Mouse (Mus musculus): Measurements from ENCODE around the gene Adgrd1. TPM values are rescaled to one million over a fixed set of nuclear protein-coding genes. Genes with fewer than 3 reads are reported as not detected.

Adgrd1 gene
- polyA plus RNA-seq, 1 experiment: 3.3 TPM

GRCm38 (mm10) chr5:129111729-129112128, 15.2 kb downstream of the Adgrd1 start:
- no peak overlapping the region for H3K27ac ChIP-seq (ENCODE audit: control insufficient read depth, insufficient read depth, low read length)
- H3K27me3 ChIP-seq (ENCODE audit: control insufficient read depth, insufficient read depth, low read length): no peaks in the 10 kb centered on the region
- H3K4me3 ChIP-seq (ENCODE audit: control insufficient read depth, insufficient read depth, low read length): no peak overlapping the region
- WGBS: 87% methylated on average over 8 of the region's 8 CpGs
- no peak for DNase-seq
- TF ChIP-seq POLR2A (IDR thresholded peaks at IDR 0.05; ENCODE audit: control insufficient read depth, extremely low read depth, insufficient read depth, low read length, poor library complexity): no peak
- no peak for TF ChIP-seq CTCF (IDR thresholded peaks at IDR 0.05; ENCODE audit: borderline replicate concordance, control insufficient read depth, extremely low read depth, insufficient read depth, low read length, poor library complexity)
- no peaks in the 10 kb centered on the region for H3K36me3 ChIP-seq (ENCODE audit: control insufficient read depth, insufficient read depth, low read length)
- no peaks in the 10 kb centered on the region for H3K4me1 ChIP-seq (replicated peaks; ENCODE audit: control insufficient read depth, insufficient read depth, low read length)

DNA sequence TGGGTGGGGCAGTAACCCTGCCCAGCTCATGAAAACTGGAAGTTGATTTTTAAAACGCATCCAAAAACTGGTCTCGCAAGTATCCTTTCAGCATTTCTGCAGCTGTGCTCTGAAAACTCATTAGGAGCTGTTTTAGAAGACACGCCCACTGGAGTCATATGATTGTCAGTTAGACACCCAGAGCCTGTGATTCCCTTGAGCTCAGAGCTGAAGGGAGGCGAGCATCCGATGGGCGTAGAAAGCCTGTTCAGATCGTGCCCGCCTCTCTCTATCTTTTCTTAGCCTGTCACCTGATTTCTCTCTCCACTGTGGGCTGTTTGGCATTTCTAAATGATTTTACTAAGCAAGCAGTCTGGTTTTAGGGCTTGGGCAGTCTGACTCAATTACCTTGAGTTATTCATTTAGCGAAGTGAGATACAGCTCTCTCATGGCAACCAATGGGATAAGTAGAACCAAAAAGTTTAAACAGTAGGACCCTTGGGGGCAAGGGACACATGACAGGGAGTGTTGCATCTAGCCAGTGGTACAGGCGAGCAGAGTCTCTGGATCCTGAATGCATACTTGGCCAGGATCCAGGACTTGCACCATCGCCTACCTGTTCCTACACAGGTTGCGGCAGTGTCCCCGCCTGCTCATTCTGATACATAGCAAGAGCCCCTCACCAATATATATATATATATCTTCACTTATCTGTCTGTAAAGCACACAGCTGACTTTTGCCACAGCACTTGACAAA, 17.4 kb downstream of the Adgrd1 start:
- Histone ChIP-seq H3K4me1 (replicated peaks; ENCODE audit: control insufficient read depth, insufficient read depth, low read length) (no peaks in the 10 kb centered on the region), H3K4me3 (ENCODE audit: control insufficient read depth, insufficient read depth, low read length) (no peak overlapping the region), H3K27me3 (ENCODE audit: control insufficient read depth, insufficient read depth, low read length) (no peaks in the 10 kb centered on the region), H3K27ac (ENCODE audit: control insufficient read depth, insufficient read depth, low read length) (no peak overlapping the region), H3K36me3 (ENCODE audit: control insufficient read depth, insufficient read depth, low read length) (no peaks in the 10 kb centered on the region)
- TF ChIP-seq CTCF (IDR thresholded peaks at IDR 0.05; ENCODE audit: borderline replicate concordance, control insufficient read depth, extremely low read depth, insufficient read depth, low read length, poor library complexity) (no peak), POLR2A (IDR thresholded peaks at IDR 0.05; ENCODE audit: control insufficient read depth, extremely low read depth, insufficient read depth, low read length, poor library complexity) (no peak)
- DNase-seq: no peak
- 84% methylated on average over 13 of the region's 13 CpGs for WGBS

DNA sequence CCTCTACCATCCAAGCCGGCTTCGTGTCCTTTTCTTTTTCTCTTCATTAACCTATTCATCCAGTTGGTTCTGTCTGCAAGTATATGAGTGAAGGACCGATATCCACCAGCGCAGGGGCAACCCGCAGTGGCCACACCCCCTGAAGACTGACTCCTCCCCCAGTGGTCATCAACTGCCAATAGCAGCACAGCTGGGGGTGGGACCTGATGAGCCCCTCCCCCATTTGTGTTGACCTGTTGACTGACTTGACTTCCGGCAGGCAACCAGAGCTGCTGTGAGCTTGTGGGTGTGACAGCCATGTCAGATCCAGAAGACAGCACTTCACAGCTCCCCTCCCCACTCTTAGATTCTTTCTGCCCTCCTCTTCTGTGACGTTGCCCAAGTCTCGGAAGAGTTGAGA, 19.7 kb downstream of the Adgrd1 start:
- no peak overlapping the region for H3K4me3 ChIP-seq (ENCODE audit: control insufficient read depth, insufficient read depth, low read length)
- no peaks in the 10 kb centered on the region for H3K27me3 ChIP-seq (ENCODE audit: control insufficient read depth, insufficient read depth, low read length)
- no peak for DNase-seq
- no peaks in the 10 kb centered on the region for H3K4me1 ChIP-seq (replicated peaks; ENCODE audit: control insufficient read depth, insufficient read depth, low read length)
- TF ChIP-seq CTCF (IDR thresholded peaks at IDR 0.05; ENCODE audit: borderline replicate concordance, control insufficient read depth, extremely low read depth, insufficient read depth, low read length, poor library complexity): no peak
- no peak for TF ChIP-seq POLR2A (IDR thresholded peaks at IDR 0.05; ENCODE audit: control insufficient read depth, extremely low read depth, insufficient read depth, low read length, poor library complexity)
- 91% methylated on average over 8 of the region's 8 CpGs for WGBS
- H3K36me3 ChIP-seq (ENCODE audit: control insufficient read depth, insufficient read depth, low read length): no peaks in the 10 kb centered on the region
- no peak overlapping the region for H3K27ac ChIP-seq (ENCODE audit: control insufficient read depth, insufficient read depth, low read length)

DNA sequence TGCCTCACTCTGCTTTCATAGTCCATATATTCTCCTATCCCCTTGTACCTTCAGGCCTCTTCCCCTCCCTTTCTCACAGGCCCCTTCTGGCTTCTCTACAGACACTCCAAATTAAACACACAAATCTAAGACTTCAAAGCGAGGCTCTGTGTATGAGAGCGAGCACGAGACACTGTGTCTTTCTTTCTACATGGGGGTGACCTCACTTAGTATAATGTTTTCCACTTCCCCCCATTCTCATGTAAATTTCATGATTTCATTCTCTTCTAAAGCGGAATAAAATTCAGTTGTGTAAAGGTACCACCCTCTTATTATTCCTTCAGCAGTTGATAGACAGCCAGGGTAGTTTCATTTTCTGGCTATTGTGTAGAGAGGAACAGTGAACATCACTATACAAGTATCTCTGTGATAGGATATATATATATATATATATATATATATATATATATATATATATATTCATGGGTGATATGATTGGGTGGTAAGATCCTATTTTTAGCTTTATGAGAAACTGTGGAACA, 21.1 kb downstream of the Adgrd1 start:
- Histone ChIP-seq H3K4me3 (ENCODE audit: control insufficient read depth, insufficient read depth, low read length) (no peak overlapping the region), H3K4me1 (replicated peaks; ENCODE audit: control insufficient read depth, insufficient read depth, low read length) (no peaks in the 10 kb centered on the region), H3K36me3 (ENCODE audit: control insufficient read depth, insufficient read depth, low read length) (no peaks in the 10 kb centered on the region), H3K27me3 (ENCODE audit: control insufficient read depth, insufficient read depth, low read length) (no peaks in the 10 kb centered on the region), H3K27ac (ENCODE audit: control insufficient read depth, insufficient read depth, low read length) (no peak overlapping the region)
- DNase-seq: no peak
- 96% methylated on average over 4 of the region's 4 CpGs for WGBS
- no peak for TF ChIP-seq CTCF (IDR thresholded peaks at IDR 0.05; ENCODE audit: borderline replicate concordance, control insufficient read depth, extremely low read depth, insufficient read depth, low read length, poor library complexity)
- TF ChIP-seq POLR2A (IDR thresholded peaks at IDR 0.05; ENCODE audit: control insufficient read depth, extremely low read depth, insufficient read depth, low read length, poor library complexity): no peak

DNA sequence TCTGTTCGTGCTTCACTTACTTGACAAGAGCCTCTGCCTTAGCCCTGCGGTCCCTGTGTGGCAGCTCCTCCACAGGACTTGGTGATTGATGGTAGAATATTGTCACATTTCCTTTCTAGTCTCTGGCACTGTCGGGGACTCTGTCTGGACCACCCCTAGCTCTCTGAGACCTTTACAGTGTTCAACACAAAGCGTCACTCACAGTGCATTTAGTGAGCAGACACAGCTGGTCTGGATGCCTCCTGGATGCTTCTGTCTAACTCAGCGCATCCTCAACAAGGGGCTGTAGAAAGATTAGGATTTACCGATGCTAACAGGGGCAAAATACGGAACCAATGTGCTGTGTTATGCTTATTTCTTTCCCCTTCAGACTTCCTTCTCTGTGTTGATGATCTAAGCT, 22.0 kb downstream of the Adgrd1 start:
- H3K36me3 ChIP-seq (ENCODE audit: control insufficient read depth, insufficient read depth, low read length): no peaks in the 10 kb centered on the region
- H3K4me3 ChIP-seq (ENCODE audit: control insufficient read depth, insufficient read depth, low read length): no peak overlapping the region
- no peaks in the 10 kb centered on the region for H3K4me1 ChIP-seq (replicated peaks; ENCODE audit: control insufficient read depth, insufficient read depth, low read length)
- TF ChIP-seq POLR2A (IDR thresholded peaks at IDR 0.05; ENCODE audit: control insufficient read depth, extremely low read depth, insufficient read depth, low read length, poor library complexity): no peak
- TF ChIP-seq CTCF (IDR thresholded peaks at IDR 0.05; ENCODE audit: borderline replicate concordance, control insufficient read depth, extremely low read depth, insufficient read depth, low read length, poor library complexity): no peak
- no peak overlapping the region for H3K27ac ChIP-seq (ENCODE audit: control insufficient read depth, insufficient read depth, low read length)
- no peaks in the 10 kb centered on the region for H3K27me3 ChIP-seq (ENCODE audit: control insufficient read depth, insufficient read depth, low read length)
- 85% methylated on average over 7 of the region's 7 CpGs for WGBS
- DNase-seq: no peak

DNA sequence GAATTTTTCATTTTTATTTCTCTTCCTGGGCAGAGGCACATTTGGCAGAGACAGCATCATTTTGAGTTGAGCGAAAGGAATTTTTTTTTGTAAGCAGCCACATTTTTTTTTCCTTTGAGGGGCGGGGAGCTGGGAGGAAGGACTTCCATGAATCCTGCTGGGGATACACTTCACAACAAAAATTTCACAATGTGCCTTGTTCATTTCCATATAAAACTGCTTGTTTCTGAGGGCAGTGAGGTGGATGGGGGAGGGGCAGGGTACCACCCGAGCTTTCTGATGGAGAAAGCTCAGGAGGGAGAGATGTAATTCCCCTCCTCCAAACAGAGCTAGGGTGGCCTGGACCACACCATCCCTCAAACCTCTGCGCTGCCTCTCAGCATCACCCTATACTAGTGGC, 22.6 kb downstream of the Adgrd1 start:
- Histone ChIP-seq H3K36me3 (ENCODE audit: control insufficient read depth, insufficient read depth, low read length) (no peaks in the 10 kb centered on the region), H3K4me1 (replicated peaks; ENCODE audit: control insufficient read depth, insufficient read depth, low read length) (no peaks in the 10 kb centered on the region), H3K4me3 (ENCODE audit: control insufficient read depth, insufficient read depth, low read length) (no peak overlapping the region), H3K27me3 (ENCODE audit: control insufficient read depth, insufficient read depth, low read length) (no peaks in the 10 kb centered on the region), H3K27ac (ENCODE audit: control insufficient read depth, insufficient read depth, low read length) (no peak overlapping the region)
- DNase-seq: no peak
- whole genome bisulfite sequencing: 91% methylated on average over 4 of the region's 4 CpGs
- TF ChIP-seq CTCF (IDR thresholded peaks at IDR 0.05; ENCODE audit: borderline replicate concordance, control insufficient read depth, extremely low read depth, insufficient read depth, low read length, poor library complexity) (no peak), POLR2A (IDR thresholded peaks at IDR 0.05; ENCODE audit: control insufficient read depth, extremely low read depth, insufficient read depth, low read length, poor library complexity) (no peak)
